ENCODE assay signal across 8 mouse cellular contexts in the genomic region with DNA sequence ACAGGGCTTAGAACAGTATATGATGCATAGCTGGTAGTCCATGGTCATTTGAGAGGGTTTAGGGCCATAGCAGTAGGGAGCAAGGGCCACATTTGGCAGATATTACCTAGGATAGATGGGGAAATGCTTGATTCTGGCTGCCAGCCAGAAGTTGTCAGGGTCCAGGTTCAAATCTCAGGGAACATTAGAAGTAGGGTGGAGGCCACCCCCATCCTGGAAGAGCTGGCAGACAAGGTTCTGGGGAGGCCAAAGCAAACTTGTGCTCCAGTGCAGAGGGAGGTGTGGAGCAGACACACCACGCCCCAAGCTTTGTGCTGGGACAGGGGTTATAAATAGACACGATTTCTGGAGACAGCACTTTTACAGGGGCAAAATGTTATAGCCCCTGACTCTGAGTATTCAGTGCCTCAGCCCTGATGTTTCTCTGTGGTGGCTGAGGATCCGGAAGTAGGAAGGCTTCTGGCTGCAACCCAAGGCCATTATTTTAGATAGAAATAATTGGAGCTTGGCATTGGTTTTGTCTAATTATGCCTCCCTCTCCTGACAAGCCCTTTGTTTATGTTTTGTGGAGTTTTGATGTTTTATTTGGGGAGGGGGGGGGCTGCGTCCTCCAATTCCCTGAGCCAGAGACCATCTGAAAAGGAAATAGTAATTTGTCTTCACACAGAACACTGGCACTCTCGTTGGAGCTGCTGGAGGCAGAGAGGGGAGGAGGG.
DNase-seq lines count a peak whose midpoint lies in the region; ATAC-seq and TF ChIP-seq lines count a peak whose summit lies in the region.

No protein-coding gene starts in this region.

- H3K9ac ChIP-seq in neural tube, embryonic 11.5 days (ENCODE audit: low read length) = no peak overlapping the region; the same call in none of the 2 replicates
- no peak overlapping the region for H3K9ac ChIP-seq in intestine, embryonic 16.5 days (ENCODE audit: low read depth, low read length)
- H3K9ac ChIP-seq in stomach, embryonic 15.5 days = no peak overlapping the region

- H3K27ac ChIP-seq in gastrocnemius, adult 2 months = no peak overlapping the region
- peak overlapping the region; percentile 8; the same call in 1 of the 2 replicates for H3K27ac ChIP-seq in neural tube, embryonic 11.5 days (ENCODE audit: low read depth, low read length)
- no peak overlapping the region for H3K27ac ChIP-seq in intestine, embryonic 16.5 days (ENCODE audit: low read length)
- H3K27ac ChIP-seq in stomach, embryonic 15.5 days = no peak overlapping the region

- TF ChIP-seq CTCF in gastrocnemius, adult 2 months (IDR thresholded peaks at IDR 0.05) = no peak

- H3K4me1 ChIP-seq in neural tube, embryonic 11.5 days (ENCODE audit: control insufficient read depth, insufficient read depth, low read length) = peaks cover 5% of the 10 kb centered on the region
- peaks cover 7% of the 10 kb centered on the region; the same call in 1 of the 2 replicates for H3K4me1 ChIP-seq in intestine, embryonic 16.5 days (ENCODE audit: control insufficient read depth, insufficient read depth, low read length)
- H3K4me1 ChIP-seq in stomach, embryonic 15.5 days = peaks cover 5% of the 10 kb centered on the region; the same call in 1 of the 2 replicates

- no peaks in the 10 kb centered on the region for H3K27me3 ChIP-seq in neural tube, embryonic 11.5 days (ENCODE audit: control insufficient read depth, insufficient read depth, low read length)
- no peaks in the 10 kb centered on the region for H3K27me3 ChIP-seq in intestine, embryonic 16.5 days (replicated peaks; ENCODE audit: control insufficient read depth, insufficient read depth, low read length)
- no peaks in the 10 kb centered on the region for H3K27me3 ChIP-seq in stomach, embryonic 15.5 days (replicated peaks)

- H3K9me3 ChIP-seq in neural tube, embryonic 11.5 days (ENCODE audit: control insufficient read depth, low read length) = no peaks in the 10 kb centered on the region
- no peaks in the 10 kb centered on the region for H3K9me3 ChIP-seq in intestine, embryonic 16.5 days (ENCODE audit: control insufficient read depth, low read length)
- H3K9me3 ChIP-seq in stomach, embryonic 15.5 days = no peaks in the 10 kb centered on the region

- H3K36me3 ChIP-seq in neural tube, embryonic 11.5 days (ENCODE audit: control insufficient read depth, insufficient read depth, low read length) = no peaks in the 10 kb centered on the region
- no peaks in the 10 kb centered on the region for H3K36me3 ChIP-seq in intestine, embryonic 16.5 days (ENCODE audit: control insufficient read depth, insufficient read depth, low read length)
- H3K36me3 ChIP-seq in stomach, embryonic 15.5 days = no peaks in the 10 kb centered on the region

- DNase-seq in gastrocnemius, adult 2 months = no peak
- no peak for DNase-seq in gastrocnemius, postnatal 36 days
- no peak for DNase-seq in neural tube, embryonic 11.5 days (ENCODE audit: low spot score)
- no peak for DNase-seq in neural tube, embryonic 10.5 days (ENCODE audit: extremely low spot score, low spot score)
- no peak for DNase-seq in gastrocnemius, adult 8-10 months (ENCODE audit: low spot score in 2 of 2)

- peak overlapping the region; percentile 38 for H3K4me3 ChIP-seq in gastrocnemius, adult 2 months
- H3K4me3 ChIP-seq in neural tube, embryonic 11.5 days (ENCODE audit: low read depth, low read length) = no peak overlapping the region
- no peak overlapping the region for H3K4me3 ChIP-seq in intestine, embryonic 16.5 days (ENCODE audit: low read length)
- H3K4me3 ChIP-seq in stomach, embryonic 15.5 days (replicated peaks) = no peak overlapping the region

- peak; percentile 31; the same call in 1 of the 2 replicates for ATAC-seq in neural tube, embryonic 11.5 days (ENCODE audit: insufficient read depth, low FRiP score, low TSS enrichment)
- peak; percentile 31; the same call in 1 of the 2 replicates for ATAC-seq in intestine, embryonic 16.5 days
- 0 out of 2 replicates have a peak, but pooled peaks have one; percentile 3 for ATAC-seq in stomach, embryonic 15.5 days (ENCODE audit: insufficient read depth, low FRiP score, low read depth)
- no peak for ATAC-seq in erythroblast, adult 5-6 weeks (replicated peaks; ENCODE audit: low FRiP score, poor library complexity, severe bottlenecking)

- no peak overlapping the region for H3K4me2 ChIP-seq in neural tube, embryonic 11.5 days (ENCODE audit: low read depth)
- 0 out of 2 replicates have a peak overlapping the region, but pooled peaks have one; percentile 14 for H3K4me2 ChIP-seq in intestine, embryonic 16.5 days (ENCODE audit: low read depth, low read length)
- peak overlapping the region; percentile 19 for H3K4me2 ChIP-seq in stomach, embryonic 15.5 days

- intact Hi-C loops in gastrocnemius, adult 2 months (cut with DNase I) = no loop called here
- intact Hi-C loops in gastrocnemius, postnatal 36 days (cut with DNase I) = no loop called here

- 22% methylated on average over 5 of the region's 5 CpGs for WGBS in neural tube, embryonic 11.5 days
- 15% methylated on average over 5 of the region's 5 CpGs for WGBS in intestine, embryonic 16.5 days
- WGBS in stomach, embryonic 15.5 days = 21% methylated on average over 5 of the region's 5 CpGs
